Mouse (Mus musculus): ENCODE data around the gene F12.

Gene F12

DNA sequence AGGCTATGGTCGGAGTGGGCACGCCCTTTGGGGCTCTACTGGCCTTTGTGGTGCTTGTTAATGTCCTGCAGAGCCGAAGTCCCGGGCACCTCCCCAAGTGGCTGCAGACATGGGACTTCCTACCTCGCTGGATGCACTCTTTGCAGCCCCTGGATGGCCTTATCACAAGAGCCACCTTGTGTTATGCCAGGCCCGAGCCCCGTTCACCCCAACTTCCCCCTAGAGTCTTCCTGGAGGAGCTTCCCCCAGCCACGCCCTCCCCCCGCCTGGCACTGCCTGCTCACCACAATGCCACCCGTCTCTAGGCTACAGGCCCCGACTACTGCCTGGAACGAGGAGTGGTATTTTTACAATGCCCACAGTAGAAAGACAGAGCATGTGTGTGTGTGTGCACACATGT lies 13.3 kb downstream of the F12 start:
- DNase-seq (ENCODE audit: low read depth, low spot score), result no peak

DNA sequence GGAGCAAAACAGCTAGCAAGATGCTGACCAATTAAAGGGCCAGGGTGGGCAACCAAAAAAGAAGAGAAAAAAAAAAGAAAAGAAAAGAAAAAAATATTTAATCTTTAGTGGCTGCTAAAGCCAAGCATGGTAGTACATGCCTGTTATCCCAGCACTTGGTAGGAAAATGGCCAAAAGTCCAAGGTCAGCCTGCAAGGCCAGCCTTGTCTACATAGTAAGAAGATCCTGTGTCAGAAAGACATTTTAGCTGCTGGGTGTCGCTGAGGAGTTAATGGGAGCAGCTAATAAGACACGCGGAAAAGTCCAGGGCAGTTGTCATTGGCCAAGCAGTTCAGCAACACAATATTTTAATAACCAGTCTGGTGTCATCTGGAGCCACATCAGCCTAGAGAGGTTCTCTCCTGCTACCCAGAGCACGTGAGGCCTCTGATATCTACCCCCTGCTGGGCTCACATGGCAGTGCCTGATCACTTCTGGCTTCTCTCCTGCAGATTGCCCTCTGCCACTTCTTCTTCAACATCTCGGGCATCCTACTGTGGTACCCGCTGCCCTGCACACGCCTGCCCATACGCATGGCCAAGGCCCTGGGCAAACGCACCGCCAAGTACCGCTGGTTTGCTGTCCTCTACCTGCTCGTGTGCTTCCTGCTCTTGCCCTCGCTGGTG lies 13.8 kb downstream of the F12 start:
- no peak for DNase-seq (ENCODE audit: low read depth, low spot score)

DNA sequence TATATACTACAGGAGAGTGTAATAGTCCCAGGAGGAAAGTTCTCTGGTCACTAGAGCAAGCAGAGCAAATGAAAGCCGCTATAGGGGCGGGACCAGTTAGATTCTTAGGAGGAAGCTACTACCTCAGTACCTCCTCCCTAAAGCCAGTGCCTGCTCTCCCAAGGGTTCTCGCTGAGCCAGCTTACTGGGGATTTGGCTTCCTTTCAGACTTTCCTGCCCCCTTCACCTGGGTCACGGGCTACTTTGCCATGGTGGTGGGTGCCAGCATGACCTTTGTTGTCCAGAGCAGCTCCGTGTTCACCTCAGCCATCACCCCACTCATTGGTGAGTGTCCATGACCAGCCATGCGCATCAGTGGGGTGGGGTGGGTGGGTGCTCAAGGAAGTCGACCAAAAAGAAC lies 14.8 kb downstream of the F12 start:
- DNase-seq (ENCODE audit: low read depth, low spot score), result no peak

DNA sequence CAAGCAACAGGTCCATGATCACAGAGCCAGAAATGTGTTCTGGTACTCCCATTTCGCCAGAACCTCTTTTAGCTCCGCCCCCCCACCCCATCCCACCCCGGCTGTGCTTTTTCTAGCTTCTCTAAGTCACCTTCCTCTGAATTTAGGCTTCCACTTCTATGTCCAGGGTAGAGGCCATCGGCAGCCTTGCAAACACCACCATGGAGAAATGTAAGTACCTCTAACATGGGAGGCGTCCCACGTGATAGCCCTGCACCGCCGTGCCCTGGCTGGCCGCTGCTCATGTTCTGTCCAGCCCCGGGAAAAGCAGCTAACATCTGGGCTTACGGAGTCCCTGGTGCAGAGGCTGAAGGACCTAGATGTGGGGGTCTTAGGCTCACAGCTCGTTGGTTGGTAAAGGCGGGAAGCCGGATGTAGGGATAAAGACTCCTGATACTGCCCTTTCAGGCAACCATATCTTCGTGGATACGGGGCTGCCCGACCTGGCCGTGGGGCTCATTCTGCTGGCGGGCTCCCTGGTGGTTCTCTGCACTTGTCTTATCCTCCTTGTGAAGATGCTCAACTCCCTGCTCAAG lies 18.0 kb downstream of the F12 start:
- no peak for DNase-seq (ENCODE audit: low read depth, low spot score)

DNA sequence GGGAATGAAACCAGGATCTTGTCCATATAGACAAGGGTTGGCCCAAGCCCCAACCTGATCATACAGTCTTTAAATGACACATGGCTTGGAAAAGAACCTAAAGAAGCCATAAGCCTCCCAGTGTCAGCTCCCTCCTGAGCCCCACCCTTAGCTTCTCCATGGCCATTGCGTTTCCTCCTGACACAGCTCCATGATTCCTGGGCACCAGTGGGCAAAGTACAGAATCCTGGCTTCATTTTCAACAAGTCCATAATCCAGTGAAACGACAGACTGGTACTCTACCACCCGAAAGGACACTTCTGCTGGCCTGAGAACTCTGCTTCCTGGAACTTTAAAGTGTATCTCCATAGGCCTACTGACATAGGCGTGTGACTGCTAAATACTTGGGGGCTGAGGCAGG lies 19.3 kb downstream of the F12 start:
- DNase-seq (ENCODE audit: low read depth, low spot score), result no peak

DNA sequence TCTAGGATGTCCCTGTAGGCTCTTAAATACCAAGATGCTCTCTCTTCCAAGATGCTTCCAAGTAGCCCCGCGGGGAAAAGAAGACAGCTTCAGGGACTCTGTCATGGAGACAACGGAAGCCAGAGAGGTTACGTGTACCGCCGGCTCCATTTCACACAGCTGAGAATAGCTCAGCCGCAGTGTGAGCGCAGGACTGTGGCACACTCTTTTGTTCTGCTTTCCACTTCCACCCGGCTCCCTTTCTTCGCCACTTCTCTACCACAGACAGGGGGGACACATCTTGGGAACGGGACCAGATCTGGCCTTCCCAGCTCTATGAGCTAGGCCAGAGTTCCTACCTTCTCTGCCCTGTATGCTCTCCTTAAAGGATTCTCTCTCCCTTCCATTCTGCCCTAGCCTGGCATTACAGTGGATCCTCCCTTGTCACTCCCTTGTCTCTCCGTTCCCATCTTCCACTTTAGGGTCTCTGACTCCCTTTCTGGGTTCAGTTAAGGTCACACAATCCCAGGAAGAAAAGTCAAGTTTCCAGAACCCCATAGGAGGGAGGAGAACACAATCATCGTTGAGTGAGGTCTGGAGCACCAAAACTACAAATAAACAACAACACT lies 20.7 kb downstream of the F12 start:
- DNase-seq (ENCODE audit: low read depth, low spot score), result no peak

DNA sequence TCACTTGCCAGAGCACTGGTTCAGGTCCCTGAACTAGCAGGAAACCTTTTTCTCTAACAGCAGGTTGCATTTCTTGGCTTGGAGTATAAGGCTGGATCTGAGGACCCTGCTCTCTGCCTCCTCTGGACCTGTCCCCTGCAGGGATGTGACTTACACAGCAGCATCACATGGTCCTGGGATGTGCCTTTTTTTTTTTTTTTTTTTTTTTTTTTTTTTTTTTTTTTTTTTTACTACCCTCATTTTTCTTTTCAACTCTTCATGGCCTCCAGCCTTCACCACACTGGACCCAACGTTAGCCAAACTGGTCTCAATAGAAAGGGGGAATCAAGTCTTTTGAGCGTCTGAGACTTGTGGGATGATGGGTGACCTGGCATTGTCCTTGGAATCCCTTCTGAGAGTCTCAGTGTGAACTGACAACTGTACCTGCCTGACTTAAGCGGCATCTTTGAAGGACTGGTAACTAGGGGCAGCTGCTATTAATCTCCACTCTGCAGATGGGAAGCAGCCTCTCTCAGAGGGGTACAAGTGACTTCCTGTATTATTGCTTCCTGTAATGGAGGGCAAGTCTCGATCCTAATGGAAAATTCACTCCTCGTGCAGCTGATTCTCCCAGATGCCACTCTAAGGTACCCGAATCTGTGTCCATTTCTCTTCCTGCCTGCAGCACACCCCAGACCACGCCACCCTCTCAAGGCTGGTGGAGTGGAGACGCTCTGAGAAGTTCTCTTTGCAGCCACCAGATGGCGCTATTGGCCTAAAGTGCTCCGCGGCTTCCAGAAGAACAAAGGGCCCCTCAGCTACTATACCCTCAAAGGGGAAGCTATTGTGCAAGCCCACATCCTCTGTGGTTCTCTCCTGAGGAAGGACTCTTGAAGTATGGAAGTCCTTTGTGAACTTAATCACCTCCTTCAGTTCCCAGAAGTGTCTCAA lies 21.5 kb downstream of the F12 start:
- DNase-seq (ENCODE audit: low read depth, low spot score), result peak; percentile 85

DNA sequence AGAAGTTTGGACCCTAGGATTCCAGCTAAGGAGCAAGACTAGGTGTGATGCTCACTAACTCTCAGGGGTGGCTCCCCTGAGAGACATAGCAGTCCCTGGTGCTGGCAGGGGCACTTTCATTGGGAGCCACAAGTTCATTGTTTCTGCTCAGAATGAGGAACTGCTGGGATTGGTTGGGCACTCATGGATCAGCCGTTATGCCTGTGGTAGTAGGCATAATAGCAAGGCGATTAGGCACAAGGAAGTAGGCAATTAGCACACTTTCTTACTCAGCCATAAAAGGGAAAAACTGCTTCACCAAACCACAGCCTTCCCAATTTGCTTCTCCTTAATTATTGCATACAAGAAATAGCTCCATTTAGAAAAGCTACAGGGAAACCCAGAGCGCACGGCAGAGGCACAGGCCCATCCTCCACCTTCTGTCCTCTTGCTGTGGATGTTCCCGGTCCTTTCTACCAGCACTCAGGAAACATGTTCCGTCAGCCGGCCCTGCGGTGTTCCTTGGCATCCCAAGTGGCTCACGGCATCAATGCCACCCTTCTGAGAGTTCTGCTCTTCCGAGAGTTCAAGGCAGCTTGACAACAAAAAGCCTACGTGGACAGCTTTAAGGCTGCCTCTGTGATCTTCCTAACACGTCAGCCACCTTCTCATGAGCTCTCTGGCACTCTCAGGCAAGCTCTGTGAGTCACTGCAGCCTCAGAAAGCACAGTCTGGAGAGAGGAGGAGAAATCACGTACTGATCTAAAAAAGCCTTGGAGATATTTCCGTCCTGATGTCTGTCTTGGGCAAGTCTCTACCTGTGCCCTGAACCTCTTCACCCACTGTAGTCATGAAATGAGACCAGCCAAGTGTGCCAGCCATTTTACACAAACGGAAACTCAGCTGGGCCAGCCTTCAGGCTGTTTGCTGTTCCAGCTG lies 22.4 kb downstream of the F12 start:
- no peak for DNase-seq (ENCODE audit: low read depth, low spot score)

DNA sequence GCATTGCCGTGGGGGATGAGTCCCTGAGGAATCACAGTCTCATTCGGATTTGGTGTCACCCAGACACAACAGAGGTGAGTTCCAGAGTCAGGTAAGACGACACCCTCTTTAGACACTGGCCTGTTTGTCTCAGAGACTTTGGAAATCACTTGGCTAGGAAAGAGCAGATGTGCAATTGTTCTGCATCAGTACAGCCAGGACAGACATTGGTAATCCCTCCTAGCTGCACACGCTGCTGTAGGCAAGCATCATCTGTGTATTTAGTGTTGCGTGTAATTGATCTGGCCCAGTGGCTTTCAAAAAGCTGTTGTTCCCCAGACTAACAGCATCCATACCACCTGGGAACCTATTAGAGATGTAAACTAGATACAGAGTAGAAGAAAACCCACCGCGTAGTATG lies 23.3 kb downstream of the F12 start:
- DNase-seq (ENCODE audit: low read depth, low spot score), result no peak

DNA sequence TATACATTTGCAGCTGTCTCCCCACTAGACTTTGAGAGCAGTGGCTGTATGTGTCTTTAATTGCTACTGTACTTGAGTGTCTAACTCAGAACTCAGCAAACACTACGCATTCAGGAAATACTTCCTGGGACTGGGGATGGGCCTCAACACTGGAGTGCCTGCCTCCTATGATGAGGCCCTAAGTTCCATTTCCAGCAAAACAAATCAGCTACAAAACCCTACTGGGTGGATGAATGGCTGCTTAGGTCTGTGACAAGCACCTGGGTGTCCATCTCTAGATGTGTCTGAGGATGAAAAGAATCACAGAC lies 26.6 kb downstream of the F12 start:
- DNase-seq (ENCODE audit: low read depth, low spot score), result no peak

DNA sequence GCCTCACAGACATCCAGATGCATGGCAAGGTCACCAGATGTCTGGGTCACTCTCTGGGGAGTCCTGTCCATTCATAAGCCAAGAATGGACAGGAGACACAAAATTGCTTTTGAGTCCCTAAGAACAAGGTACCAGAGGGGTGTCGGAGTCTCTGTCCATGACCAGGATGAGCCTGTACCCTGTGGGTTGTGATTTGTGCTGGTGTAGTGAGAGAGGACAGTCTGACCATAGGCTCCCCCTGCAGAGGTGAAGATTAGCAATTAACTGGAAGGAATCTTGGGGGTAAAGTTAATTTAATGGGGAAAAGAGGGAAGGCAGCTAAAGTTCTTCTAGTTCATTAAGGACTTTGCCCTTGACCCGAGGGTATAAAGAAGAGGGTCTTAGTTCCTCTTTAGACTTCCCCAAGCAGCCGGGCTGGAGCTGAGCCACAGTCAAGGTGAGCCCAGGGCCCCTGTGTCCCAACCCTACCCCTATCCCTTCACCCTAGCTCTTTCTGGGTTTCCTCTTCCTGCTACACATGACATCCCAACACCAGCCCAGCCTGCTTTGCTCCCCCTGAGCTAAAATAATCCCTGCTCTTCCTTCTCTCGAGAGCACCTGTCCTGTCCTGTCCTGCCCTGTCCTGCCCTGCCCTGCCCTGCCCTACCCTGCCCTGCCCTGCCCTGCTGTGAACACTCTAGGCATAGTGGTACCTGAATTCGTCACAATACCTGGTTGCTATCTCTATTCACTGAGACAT lies 27.1 kb downstream of the F12 start:
- no peak for DNase-seq (ENCODE audit: low read depth, low spot score)

DNA sequence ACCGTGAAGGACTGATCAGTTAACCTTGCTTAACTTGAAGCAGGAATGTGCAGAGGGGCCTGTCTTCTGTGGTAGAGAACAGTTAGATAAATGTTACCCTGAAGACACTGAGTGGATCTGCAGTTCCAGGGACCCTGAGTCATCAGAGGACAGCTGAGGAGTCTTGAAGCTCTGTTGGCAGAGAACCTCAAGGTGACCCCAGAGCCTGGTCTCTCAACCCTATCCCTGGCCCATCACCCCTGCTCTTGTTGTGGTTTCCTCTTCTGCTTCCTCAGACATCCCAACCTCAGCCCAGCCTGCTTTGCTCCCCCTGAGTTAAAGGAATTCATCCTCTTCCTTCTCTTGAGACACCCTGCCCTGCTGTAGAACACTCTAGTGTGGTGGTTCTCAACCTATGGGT lies 28.5 kb downstream of the F12 start, which contains the start of gene Slc34a1:
Gene Slc34a1 (plus strand): TSS at position 100 of the 400 bp plus-strand sequence.
- DNase-seq (ENCODE audit: low read depth, low spot score), result no peak

DNA sequence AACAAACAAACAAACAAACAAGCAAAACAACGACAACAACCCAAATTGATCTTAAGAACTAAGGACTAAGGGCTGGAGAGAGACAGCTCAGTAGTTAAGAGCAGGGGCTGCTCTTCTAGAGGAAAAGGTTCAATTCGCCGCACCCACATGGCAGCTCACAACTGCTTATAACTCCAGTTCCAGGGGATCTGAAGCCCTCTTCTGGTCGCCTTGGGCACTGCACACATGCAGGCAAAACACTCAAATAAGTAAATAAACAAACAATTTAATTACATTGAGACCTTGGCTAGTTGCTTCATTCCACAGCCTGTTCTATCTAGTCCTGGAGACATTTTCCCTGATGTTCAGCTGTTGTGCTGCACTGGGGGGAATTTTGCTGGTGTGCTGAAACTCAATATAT lies 33.7 kb downstream of the F12 start:
- peak; percentile 87 for DNase-seq (ENCODE audit: low read depth, low spot score)

DNA sequence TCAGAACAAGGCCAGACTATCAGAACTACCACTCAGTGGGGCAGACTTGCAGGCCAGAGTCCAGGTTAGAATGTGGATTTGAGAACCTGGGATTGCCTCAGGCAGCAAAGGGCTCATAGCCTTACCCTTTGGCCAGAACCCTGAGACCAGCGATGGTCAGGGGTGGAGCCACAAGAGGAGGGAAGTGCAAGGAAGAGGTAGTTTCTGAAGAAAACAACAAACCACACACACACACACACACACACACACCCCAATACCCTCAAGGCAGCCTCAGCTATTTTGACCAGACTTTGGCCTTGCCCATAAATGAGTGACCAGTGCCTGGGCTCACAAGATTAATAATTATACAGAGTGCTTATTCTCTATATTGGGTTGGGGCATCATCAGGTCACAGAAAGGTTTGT lies 35.0 kb downstream of the F12 start:
- DNase-seq (ENCODE audit: low read depth, low spot score), result no peak

DNA sequence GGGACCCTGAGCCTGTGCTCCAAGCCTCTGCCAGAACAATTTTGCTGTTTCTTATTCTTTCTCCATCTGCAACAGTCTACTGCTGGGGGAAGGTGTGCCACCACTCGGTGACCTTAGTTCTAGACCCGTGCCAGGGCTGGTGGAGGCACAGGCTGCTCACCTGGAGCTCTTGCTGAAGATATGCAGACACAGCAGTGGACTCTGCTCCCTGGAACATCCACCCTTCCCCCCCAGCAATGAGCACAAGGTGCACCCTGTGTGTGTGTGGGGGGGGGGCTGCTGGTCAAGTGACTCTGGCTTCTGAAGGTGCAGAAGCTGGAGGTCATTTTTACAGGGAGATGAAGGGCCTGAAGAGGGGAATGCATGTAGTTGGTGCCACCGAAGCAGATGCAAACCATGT lies 35.9 kb downstream of the F12 start:
- DNase-seq (ENCODE audit: low read depth, low spot score), result no peak

DNA sequence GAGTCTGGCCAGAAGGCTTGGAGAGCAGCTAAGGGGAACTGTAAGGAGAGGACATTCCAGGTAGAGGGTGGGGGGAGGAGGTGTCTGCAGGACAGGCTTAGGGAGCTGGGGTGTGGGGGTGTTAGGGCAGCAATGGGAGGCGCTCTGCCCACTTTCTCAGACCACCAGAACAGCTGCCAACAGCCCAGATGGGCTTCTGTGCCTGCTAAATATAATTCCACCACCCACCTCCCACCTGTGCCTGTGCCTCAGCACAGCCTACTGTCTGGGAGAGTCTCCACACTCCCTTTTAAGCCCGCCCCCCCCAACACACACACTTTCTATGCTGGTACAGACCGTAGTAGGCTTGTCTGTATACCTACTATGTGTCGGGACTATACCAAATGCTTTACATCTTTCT lies 44.8 kb downstream of the F12 start:
- no peak for DNase-seq (ENCODE audit: low read depth, low spot score)

DNA sequence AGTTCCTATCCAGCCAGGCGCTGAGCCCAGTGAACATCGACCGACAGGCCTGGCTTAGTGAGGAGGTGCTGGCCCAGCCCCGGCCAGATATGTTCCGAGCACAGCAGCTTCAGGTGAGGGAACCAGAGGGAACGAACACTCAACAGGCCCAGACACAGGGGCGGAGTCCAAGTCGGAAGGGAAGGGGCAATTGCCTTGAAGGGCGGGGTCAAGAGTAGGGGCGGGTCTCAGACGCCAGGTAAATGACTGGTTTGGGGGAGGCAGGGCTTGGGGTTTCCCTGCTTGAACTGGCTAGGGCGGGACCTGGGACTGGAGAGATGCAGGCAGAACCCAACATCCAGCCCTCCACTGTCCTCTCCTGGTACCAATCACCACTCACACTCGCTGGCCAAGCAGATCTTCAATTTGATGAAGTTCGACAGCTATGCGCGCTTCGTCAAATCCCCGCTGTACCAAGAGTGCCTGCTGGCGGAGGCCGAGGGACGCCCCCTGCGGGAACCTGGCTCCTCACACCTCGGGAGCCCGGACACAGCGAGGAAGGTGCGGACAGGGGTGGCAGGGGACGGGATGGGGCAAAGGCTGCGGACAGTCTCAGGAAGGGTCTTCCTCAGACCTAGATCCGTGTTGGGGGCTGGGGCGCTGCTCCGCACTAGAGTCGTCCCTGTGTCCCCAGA lies 47.5 kb downstream of the F12 start:
- DNase-seq (ENCODE audit: low read depth, low spot score), result peak; percentile 80

DNA sequence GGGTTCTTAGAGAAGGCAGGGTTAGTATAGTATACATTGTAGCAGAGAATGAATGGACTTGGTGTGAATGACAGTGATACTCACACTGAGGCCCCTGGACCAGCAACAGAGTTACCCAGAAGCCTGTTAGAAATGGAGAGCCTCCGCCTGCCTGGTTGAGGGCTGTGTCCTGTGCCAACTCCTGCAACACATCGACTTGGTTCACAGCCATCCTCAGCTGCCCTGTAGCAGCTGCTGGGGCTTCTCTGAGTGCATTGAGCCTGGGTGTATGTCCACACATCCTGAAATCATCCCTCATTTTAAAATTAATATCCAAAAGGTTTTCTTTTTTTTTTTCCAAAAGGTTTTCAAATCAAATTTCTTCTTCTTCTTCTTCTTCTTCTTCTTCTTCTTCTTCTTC lies 50.7 kb downstream of the F12 start:
- no peak for DNase-seq (ENCODE audit: low read depth, low spot score)

DNA sequence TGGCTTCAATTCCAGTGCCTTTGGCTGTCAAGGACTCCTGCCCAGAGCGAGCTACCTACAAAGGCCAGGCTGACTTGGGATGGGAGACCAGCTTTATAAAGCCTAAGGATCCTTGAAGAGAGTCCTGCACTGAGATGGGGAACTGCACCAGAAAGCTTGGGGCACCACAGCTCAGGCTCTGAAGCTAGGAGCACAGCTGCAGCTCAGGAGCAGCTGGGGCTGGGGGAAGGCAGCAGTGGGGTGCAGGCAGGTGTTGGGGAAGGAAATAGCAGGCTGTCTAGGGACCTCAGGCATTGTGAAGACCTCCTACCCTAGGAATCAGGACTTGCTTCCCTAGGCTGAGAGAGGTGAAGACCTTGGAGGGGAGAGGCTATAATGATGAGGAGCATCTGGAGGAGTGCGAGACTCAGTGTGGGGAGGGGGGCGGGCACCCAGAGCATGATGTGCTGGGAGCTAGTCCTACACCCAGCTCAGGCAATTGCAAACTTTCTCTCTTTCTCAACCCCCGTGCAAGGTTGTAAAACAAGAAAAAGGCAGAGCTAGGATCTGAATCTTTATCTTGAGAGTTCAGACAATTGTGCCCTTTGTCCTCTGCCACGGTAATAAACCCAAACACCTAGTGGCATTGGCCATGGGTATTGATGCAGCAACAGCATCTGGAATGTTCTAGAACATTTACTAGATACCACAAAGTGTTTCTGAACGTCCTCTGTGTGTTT lies 52.2 kb downstream of the F12 start:
- no peak for DNase-seq (ENCODE audit: low read depth, low spot score)

DNA sequence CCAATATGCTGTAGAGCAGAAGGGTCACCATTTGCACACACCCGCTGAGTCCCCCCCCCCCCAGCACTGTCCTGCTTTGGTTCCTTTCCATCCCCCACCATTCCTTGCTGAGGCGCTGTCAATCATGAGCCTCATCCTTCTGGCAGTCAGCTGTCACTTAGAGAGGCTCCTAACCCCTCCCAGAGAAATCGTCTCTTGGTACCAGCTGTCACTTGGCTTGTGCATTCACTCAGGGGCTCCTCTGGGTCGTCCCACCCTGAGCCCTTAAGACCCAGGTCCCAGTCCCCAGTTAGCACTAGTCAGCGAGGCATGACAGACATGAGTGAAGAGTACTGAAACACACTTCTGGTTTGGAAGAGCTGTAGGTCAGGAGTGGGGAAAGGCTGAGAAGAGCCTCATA lies 54.9 kb downstream of the F12 start:
- no peak for DNase-seq (ENCODE audit: low read depth, low spot score)
